Mouse (Mus musculus) heart, postnatal 14 days (tissue): ENCODE measurements around the gene Bpifa5. TPM values are rescaled to one million over a fixed set of nuclear protein-coding genes. Genes with fewer than 3 reads are reported as not detected.

ENCODE experiments used
- DNase-seq, 2 experiments: peaks; one replicate each; pipeline ENCODE4 v3.0.0; 2021 to 2022
- intact Hi-C: fragments of 180-260 bp; cut with DNase I; formaldehyde crosslinking; loops from one replicate; pipeline ENCODE4 v1.15.1; 2025
- total RNA-seq, 2 experiments: library from RNA; stranded (reverse); gene quantifications; 2 replicates each; pipeline ENCODE4 v1.2.3; 2021

The Bpifa5 gene
- total RNA-seq, 2 experiments from 2014 or later = not detected

GRCm38 (mm10) chr2:154197036-154197435 lies 34.6 kb downstream of the Bpifa5 start:
- no peak for DNase-seq
- intact Hi-C loops = no loop called here

DNA sequence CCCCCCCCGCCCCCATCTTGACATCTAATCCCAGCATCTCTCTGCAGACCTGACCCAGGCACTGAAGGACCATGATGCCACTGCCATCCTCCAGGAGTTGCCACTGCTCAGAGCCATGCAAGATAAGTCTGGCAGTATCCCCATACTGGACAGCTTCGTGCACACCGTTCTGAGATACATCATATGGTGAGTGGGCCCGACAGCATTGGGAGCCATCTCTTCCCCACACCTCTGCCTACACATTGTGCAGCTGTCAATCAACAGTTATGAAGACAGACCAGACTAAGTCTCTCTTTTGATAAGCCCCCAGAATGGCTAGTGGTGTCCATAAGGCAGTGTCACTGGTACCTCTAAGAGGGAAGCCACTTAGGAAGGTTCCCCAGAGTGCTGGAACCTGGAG lies 42.2 kb downstream of the Bpifa5 start:
- intact Hi-C loops = loop anchor here (5.0 kb wide), 1 partner anchor 32 kb away; no protein-coding TSS in a partner anchor
- no peak for DNase-seq

DNA sequence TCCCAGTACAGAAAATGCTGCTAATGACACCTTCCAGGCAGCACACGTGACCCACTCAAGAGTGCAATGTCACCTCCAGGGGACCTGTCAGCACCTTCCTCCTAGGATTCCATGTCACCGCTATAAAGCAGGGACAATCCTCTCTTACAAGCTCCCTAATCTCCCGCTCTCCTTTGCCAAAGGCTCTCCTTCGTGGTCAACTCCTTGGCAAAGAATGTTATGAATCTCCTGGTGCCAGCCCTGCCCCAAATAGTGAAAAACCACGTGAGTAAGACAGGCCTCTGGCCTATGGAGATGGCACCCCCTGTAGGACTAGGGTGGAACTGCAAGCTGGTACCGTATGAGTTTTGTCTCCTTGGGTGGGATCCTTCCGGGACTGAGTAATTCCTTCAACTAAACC lies 44.5 kb downstream of the Bpifa5 start:
- intact Hi-C loops = loop anchor here (5.0 kb wide), 1 partner anchor 35 kb away; no protein-coding TSS in a partner anchor
- peak; percentile 53 to 77 for DNase-seq

GRCm38 (mm10) chr2:154209112-154209511 lies 46.7 kb downstream of the Bpifa5 start:
- no peak for DNase-seq
- intact Hi-C loops = loop anchor here (5.0 kb wide), 1 partner anchor 37 kb away; no protein-coding TSS in a partner anchor

GRCm38 (mm10) chr2:154211121-154211520 lies 48.7 kb downstream of the Bpifa5 start:
- intact Hi-C loops = loop anchor here (5.0 kb wide), 1 partner anchor 161 kb away; the partner anchor contains the start of gene Cdk5rap1
- DNase-seq = no peak

GRCm38 (mm10) chr2:154211881-154212280 lies 49.5 kb downstream of the Bpifa5 start:
- DNase-seq = no peak
- intact Hi-C loops = loop anchor here (5.0 kb wide), 1 partner anchor 160 kb away; the partner anchor contains the start of gene Cdk5rap1

DNA sequence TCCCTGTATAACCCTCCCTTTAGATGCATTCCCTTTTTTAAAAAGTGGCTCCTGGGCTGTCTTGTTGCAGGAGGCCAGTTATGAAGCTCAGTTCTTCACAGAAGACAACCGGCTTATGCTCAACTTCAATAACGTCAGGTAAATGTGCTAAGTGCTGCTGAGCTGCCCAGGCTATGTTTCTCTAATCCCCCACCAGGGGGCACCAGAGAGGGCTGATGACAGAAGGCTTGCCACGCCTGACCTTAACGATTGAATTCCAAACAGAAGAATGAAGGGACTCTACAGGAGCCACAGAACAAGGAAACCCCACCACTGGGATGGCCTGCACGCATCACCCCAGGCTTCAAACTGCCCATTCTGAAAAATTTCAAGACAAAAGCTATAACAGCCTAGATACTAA lies 52.8 kb downstream of the Bpifa5 start:
- DNase-seq = peak; percentile 80 to 86
- intact Hi-C loops = loop anchor here (2.0 kb wide), 1 partner anchor 76 kb away; no protein-coding TSS in a partner anchor

Other genes with a start within 250 kb of the Bpifa5 start
- gene Bpifb3, start 244.4 kb upstream of the Bpifa5 start, total RNA-seq = not detected
- gene Bpifb4, start 224.4 kb upstream of the Bpifa5 start, total RNA-seq = not detected
- gene Bpifa6, start 187.7 kb upstream of the Bpifa5 start, total RNA-seq = not detected
- gene Bpifa2, start 154.3 kb upstream of the Bpifa5 start, total RNA-seq = not detected
- gene Bpifa3, start 32.3 kb upstream of the Bpifa5 start, total RNA-seq = not detected
- gene Bpifa1, start 19.7 kb upstream of the Bpifa5 start, total RNA-seq = 1 to 10 TPM in 1 of 2 experiments, not detected in 1; 8.4 TPM
- gene Bpifb1, start 28.2 kb downstream of the Bpifa5 start, total RNA-seq = 1 to 10 TPM in 1 of 2 experiments, not detected in 1; 2.2 TPM
- gene Bpifb5, start 61.1 kb downstream of the Bpifa5 start, total RNA-seq = not detected
- gene Bpifb9a, start 95.2 kb downstream of the Bpifa5 start, total RNA-seq = not detected
- gene Bpifb9b, start 144.6 kb downstream of the Bpifa5 start, total RNA-seq = not detected
- gene Cdk5rap1, start 210.4 kb downstream of the Bpifa5 start, total RNA-seq = 10 to 100 TPM; 19.0 to 19.2 TPM
- 10 to 100 TPM; 91.4 to 98.7 TPM for gene Snta1, start 245.5 kb downstream of the Bpifa5 start, total RNA-seq